Mouse (Mus musculus): ENCODE data around the gene Chrm5.

GRCm38 (mm10) chr2:112454125-112454861 lies 26.3 kb downstream of the Chrm5 start:
- TF ChIP-seq POLR2A (IDR thresholded peaks at IDR 0.05; ENCODE audit: extremely low read depth, insufficient read depth, low read length) (no peak), CTCF (IDR thresholded peaks at IDR 0.05; ENCODE audit: extremely low read depth, insufficient read depth, low read length) (no peak)

Data from cortical plate, adult 2 months (tissue).